Mouse (Mus musculus) liver, embryonic 14.5 days (tissue): ENCODE measurements around the gene Zdhhc6. TPM values are rescaled to one million over a fixed set of nuclear protein-coding genes. Genes with fewer than 3 reads are reported as not detected.

Source experiments
- ATAC-seq: fragments of 200-750 bp; cut with Nextera tagmentation; 2 replicates; pipeline ENCODE4 v1.8.0; 2017; ENCODE audit warnings: moderate number of reproducible peaks, mild to moderate bottlenecking, moderate library complexity; ENCODE audit not compliant: insufficient read depth
- DNase-seq, 3 experiments: peaks; one replicate each; pipeline ENCODE4 v3.0.0-alpha.2; 2012 to 2013; ENCODE audit warnings: low read depth in 3 of 3, low spot score in 3 of 3
- H3K27ac ChIP-seq: fragments of 300-500 bp; sonication (generic); 2 replicates; pipeline ENCODE4 v1.5.1; 2014; ENCODE audit warnings: moderate library complexity, mild to moderate bottlenecking, control low read depth, inconsistent platforms
- H3K27me3 ChIP-seq: fragments of 300-500 bp; sonication (generic); 2 replicates; pipeline ENCODE4 v1.6.1; 2014; ENCODE audit warnings: mild to moderate bottlenecking, low read length, moderate library complexity; ENCODE audit not compliant: control insufficient read depth, insufficient read depth
- H3K36me3 ChIP-seq: fragments of 300-500 bp; sonication (generic); replicated peaks from 2 replicates; pipeline ENCODE4 v1.6.1; 2014; ENCODE audit warnings: low read depth; ENCODE audit not compliant: control insufficient read depth, insufficient read depth
- H3K4me1 ChIP-seq, 2 experiments: fragments of 200-500 bp in 1 of 2; fragments of 300-500 bp in 1 of 2; sonication (generic) in 1 of 2; replicated peaks; 2 replicates each; pipeline ENCODE4 v1.6.1; 2012 to 2014; ENCODE audit warnings: antibody characterized with exemption in 1 of 2, inconsistent platforms in 1 of 2, low read length in 1 of 2; ENCODE audit not compliant: control insufficient read depth in 2 of 2, insufficient read depth in 2 of 2
- H3K4me2 ChIP-seq: fragments of 300-500 bp; sonication (generic); 2 replicates; pipeline ENCODE4 v1.6.1; 2014; ENCODE audit warnings: low read depth, mild to moderate bottlenecking, control low read depth, moderate library complexity
- H3K4me3 ChIP-seq, 2 experiments: fragments of 200-500 bp in 1 of 2; fragments of 300-500 bp in 1 of 2; sonication (generic) in 1 of 2; 2 replicates each; pipeline ENCODE4 v1.5.1; 2012 to 2014; ENCODE audit warnings: low read depth in 2 of 2, low read length in 2 of 2, mild to moderate bottlenecking in 2 of 2, control low read depth in 1 of 2, inconsistent platforms in 1 of 2, moderate library complexity in 1 of 2; ENCODE audit not compliant: insufficient read depth in 1 of 2
- H3K9ac ChIP-seq: fragments of 300-500 bp; sonication (generic); replicated peaks from 2 replicates; pipeline ENCODE4 v1.6.1; 2014; ENCODE audit warnings: mild to moderate bottlenecking, control low read depth, moderate library complexity
- H3K9me3 ChIP-seq: fragments of 300-500 bp; sonication (generic); 2 replicates; pipeline ENCODE4 v1.6.1; 2016; ENCODE audit warnings: low read length, mixed read lengths; ENCODE audit not compliant: control insufficient read depth
- CTCF ChIP-seq: IDR thresholded peaks from 2 replicates; pipeline ENCODE4 v1.5.1; 2016; ENCODE audit warnings: antibody characterized with exemption, low read depth, control low read depth
- EP300 ChIP-seq: IDR thresholded peaks from 2 replicates; pipeline ENCODE4 v1.6.1; 2016; ENCODE audit warnings: antibody characterized with exemption, low read depth
- WGBS: fragments of 180-500 bp; shearing (Covaris S2); extraction: QIAGEN DNeasy Blood & Tissue Kit; methylation state at CpG from one replicate; pipeline ENCODE4 v1.1.7; 2014; ENCODE audit not compliant: insufficient replicate concordance; 5-methylcytosine and 5-hydroxymethylcytosine counted together
- polyA plus RNA-seq, 2 experiments: library from polyadenylated mRNA; depleted of rRNA in 1 of 2; stranded (reverse) in 1 of 2; unstranded in 1 of 2; fragments of >200 nt; fragmentation: Nextera tagmentation in 1 of 2; extraction: Ambion mirVana in 1 of 2; gene quantifications; 2 replicates each; pipeline versions ENCODE4 v1.2.1 to v1.2.3; 2012 to 2014

Gene Zdhhc6
- polyA plus RNA-seq, 2 experiments: 14.2 to 51.3 TPM

GRCm38 (mm10) chr19:55342423-55342822 is 26.6 kb upstream of the Zdhhc6 start:
- no peak for ATAC-seq
- no peaks in the 10 kb centered on the region for H3K9me3 ChIP-seq
- H3K27me3 ChIP-seq: no peaks in the 10 kb centered on the region
- no peak for TF ChIP-seq CTCF
- TF ChIP-seq EP300: no peak
- H3K27ac ChIP-seq: no peak overlapping the region
- whole genome bisulfite sequencing: 85% methylated on average over 7 of the region's 7 CpGs
- DNase-seq: no peak
- H3K9ac ChIP-seq: no peak overlapping the region
- peaks cover 2 to 5% of the 10 kb centered on the region in 2 experiments; a peak in 3 of 4 replicates for H3K4me1 ChIP-seq
- H3K4me2 ChIP-seq: no peak overlapping the region
- no peak overlapping the region for H3K4me3 ChIP-seq
- H3K36me3 ChIP-seq: no peaks in the 10 kb centered on the region

- H3K4me2 ChIP-seq: no peak overlapping the region
- DNase-seq (no peak), ATAC-seq (no peak)
- peaks cover 3% of the 10 kb centered on the region for H3K36me3 ChIP-seq
- H3K4me1 ChIP-seq: peaks cover 2 to 5% of the 10 kb centered on the region in 2 experiments; a peak in 3 of 4 replicates
- H3K27me3 ChIP-seq: no peaks in the 10 kb centered on the region
- H3K27ac ChIP-seq: no peak overlapping the region
- no peak overlapping the region for H3K4me3 ChIP-seq
- no peaks in the 10 kb centered on the region for H3K9me3 ChIP-seq
- WGBS: 37% methylated on average over 3 of the region's 3 CpGs
- no peak overlapping the region for H3K9ac ChIP-seq
- TF ChIP-seq CTCF: no peak
Observed at GRCm38 (mm10) chr19:55341377-55341776, 25.5 kb upstream of the Zdhhc6 start.

GRCm38 (mm10) chr19:55340521-55340920 is 24.7 kb upstream of the Zdhhc6 start:
- no peak for DNase-seq

GRCm38 (mm10) chr19:55337664-55338063 is 21.8 kb upstream of the Zdhhc6 start:
- ATAC-seq: no peak

More at GRCm38 (mm10) chr19:55340521-55340920, 24.7 kb upstream of the Zdhhc6 start:
- H3K9ac ChIP-seq: no peak overlapping the region
- no peak for TF ChIP-seq EP300
- no peak for TF ChIP-seq CTCF
- WGBS: 81% methylated on average over 6 of the region's 6 CpGs
- H3K27ac ChIP-seq: no peak overlapping the region
- no peaks in the 10 kb centered on the region for H3K27me3 ChIP-seq
- ATAC-seq: no peak
- H3K36me3 ChIP-seq: peaks cover 3% of the 10 kb centered on the region
- no peaks in the 10 kb centered on the region for H3K9me3 ChIP-seq
- H3K4me1 ChIP-seq: peaks cover 2 to 5% of the 10 kb centered on the region in 2 experiments; a peak in 3 of 4 replicates
- no peak overlapping the region for H3K4me3 ChIP-seq
- no peak overlapping the region for H3K4me2 ChIP-seq

GRCm38 (mm10) chr19:55337066-55337465 is 21.2 kb upstream of the Zdhhc6 start:
- ATAC-seq (no peak), DNase-seq (no peak)
- Histone ChIP-seq H3K4me3 (no peak overlapping the region), H3K36me3 (peaks cover 3% of the 10 kb centered on the region), H3K9me3 (no peaks in the 10 kb centered on the region), H3K4me2 (no peak overlapping the region), H3K27ac (no peak overlapping the region), H3K27me3 (no peaks in the 10 kb centered on the region), H3K4me1 (peaks cover 2 to 5% of the 10 kb centered on the region in 2 experiments; a peak in 3 of 4 replicates), H3K9ac (no peak overlapping the region)
- TF ChIP-seq CTCF (no peak), EP300 (no peak)
- WGBS: 80% methylated on average over 9 of the region's 9 CpGs

More at GRCm38 (mm10) chr19:55337664-55338063, 21.8 kb upstream of the Zdhhc6 start:
- 85% methylated on average over 10 of the region's 10 CpGs for WGBS
- Histone ChIP-seq H3K27ac (no peak overlapping the region), H3K36me3 (peaks cover 3% of the 10 kb centered on the region), H3K9ac (no peak overlapping the region), H3K4me1 (peaks cover 2 to 5% of the 10 kb centered on the region in 2 experiments; a peak in 3 of 4 replicates), H3K4me2 (no peak overlapping the region), H3K9me3 (no peaks in the 10 kb centered on the region), H3K27me3 (no peaks in the 10 kb centered on the region), H3K4me3 (no peak overlapping the region)
- DNase-seq: no peak
- no peak for TF ChIP-seq CTCF
- no peak for TF ChIP-seq EP300
